Mouse (Mus musculus) hindbrain, embryonic 10.5 days (tissue): ENCODE data around the gene Psmc2. TPM values are rescaled to one million over a fixed set of nuclear protein-coding genes. Genes with fewer than 3 reads are reported as not detected.

Experiments used
- DNase-seq: peaks from one replicate; pipeline ENCODE4 v3.0.0-alpha.2; 2017; ENCODE audit warnings: low spot score
- H3K27ac ChIP-seq: fragments of 300-500 bp; sonication (generic); 2 replicates; pipeline ENCODE4 v1.5.1; 2016; ENCODE audit warnings: mild to moderate bottlenecking, moderate library complexity
- H3K27me3 ChIP-seq: fragments of 300-500 bp; sonication (generic); 2 replicates; pipeline ENCODE4 v1.6.1; 2016; ENCODE audit warnings: mild to moderate bottlenecking; ENCODE audit not compliant: poor library complexity, insufficient read depth, severe bottlenecking
- H3K36me3 ChIP-seq: fragments of 300-500 bp; sonication (generic); 2 replicates; pipeline ENCODE4 v1.6.1; 2016; ENCODE audit warnings: mild to moderate bottlenecking, moderate library complexity
- H3K4me1 ChIP-seq: fragments of 300-500 bp; sonication (generic); replicated peaks from 2 replicates; pipeline ENCODE4 v1.6.1; 2016; ENCODE audit warnings: mild to moderate bottlenecking
- H3K4me3 ChIP-seq: fragments of 300-500 bp; sonication (generic); 2 replicates; pipeline ENCODE4 v1.5.1; 2016; ENCODE audit warnings: mild to moderate bottlenecking, moderate library complexity
- H3K9me3 ChIP-seq: fragments of 300-500 bp; sonication (generic); 2 replicates; pipeline ENCODE4 v1.6.1; 2016; ENCODE audit warnings: mild to moderate bottlenecking, moderate library complexity
- WGBS: fragments of 180-500 bp; shearing (Covaris S2); methylation state at CpG from one replicate; pipeline ENCODE4 v1.1.7; 2016; 5-methylcytosine and 5-hydroxymethylcytosine counted together
- polyA plus RNA-seq: library from polyadenylated mRNA; unstranded; fragments of >200 nt; fragmentation: Nextera tagmentation; extraction: Ambion mirVana; gene quantifications from 2 replicates; pipeline ENCODE4 v1.2.1, GENCODE M21; 2016

The Psmc2 gene
- polyA plus RNA-seq, 1 experiment from 2014 or later = 231 TPM

DNA sequence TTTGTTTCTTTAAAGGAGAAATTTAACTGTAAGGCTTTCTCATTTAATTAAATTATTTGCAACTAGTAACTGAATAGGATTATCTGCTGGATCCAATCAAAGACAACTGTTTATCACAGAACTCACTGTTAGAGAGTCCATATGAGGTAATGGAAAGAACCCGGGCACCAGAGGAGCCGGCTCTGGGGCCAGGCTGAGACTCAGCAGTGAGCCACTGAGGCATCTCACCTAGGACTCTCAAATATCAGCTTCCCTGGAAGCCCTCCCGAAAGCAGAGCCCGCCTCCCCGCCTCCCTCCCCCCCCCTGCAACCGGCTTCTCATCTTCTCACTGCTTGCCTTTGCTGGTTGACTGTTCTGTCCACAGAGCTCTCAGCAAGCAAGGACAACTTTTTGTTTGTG, 42.6 kb downstream of the Psmc2 start:
- Histone ChIP-seq H3K9me3 (no peaks in the 10 kb centered on the region), H3K27me3 (no peaks in the 10 kb centered on the region), H3K4me1 (peaks cover 11% of the 10 kb centered on the region), H3K4me3 (no peak overlapping the region), H3K27ac (no peak overlapping the region), H3K36me3 (no peaks in the 10 kb centered on the region)
- WGBS = 15% methylated on average over 6 of the region's 6 CpGs
- no peak for DNase-seq

DNA sequence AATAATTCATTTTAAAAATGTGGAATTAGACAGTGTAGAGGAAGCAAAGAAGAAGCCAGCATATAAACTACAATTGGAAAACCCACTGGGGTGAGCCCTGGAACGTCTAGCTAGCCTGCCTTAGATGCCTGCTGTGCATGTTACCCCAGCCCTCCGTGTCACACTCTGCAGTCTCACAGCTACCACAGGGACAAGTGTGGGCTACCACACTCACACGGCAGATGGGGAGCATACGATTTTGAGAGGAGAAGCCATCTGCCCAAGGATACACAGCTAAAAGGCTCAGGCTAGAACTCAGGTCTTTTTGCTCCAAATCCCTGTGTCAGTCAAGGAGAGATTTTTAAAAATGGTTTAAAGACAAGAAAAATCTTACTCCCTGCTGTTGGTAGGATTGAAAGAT, 43.8 kb downstream of the Psmc2 start:
- H3K27ac ChIP-seq = no peak overlapping the region
- H3K4me1 ChIP-seq = peaks cover 11% of the 10 kb centered on the region
- H3K9me3 ChIP-seq = no peaks in the 10 kb centered on the region
- 68% methylated on average over 4 of the region's 4 CpGs for WGBS
- no peaks in the 10 kb centered on the region for H3K36me3 ChIP-seq
- DNase-seq = no peak
- H3K4me3 ChIP-seq = no peak overlapping the region
- no peaks in the 10 kb centered on the region for H3K27me3 ChIP-seq

DNA sequence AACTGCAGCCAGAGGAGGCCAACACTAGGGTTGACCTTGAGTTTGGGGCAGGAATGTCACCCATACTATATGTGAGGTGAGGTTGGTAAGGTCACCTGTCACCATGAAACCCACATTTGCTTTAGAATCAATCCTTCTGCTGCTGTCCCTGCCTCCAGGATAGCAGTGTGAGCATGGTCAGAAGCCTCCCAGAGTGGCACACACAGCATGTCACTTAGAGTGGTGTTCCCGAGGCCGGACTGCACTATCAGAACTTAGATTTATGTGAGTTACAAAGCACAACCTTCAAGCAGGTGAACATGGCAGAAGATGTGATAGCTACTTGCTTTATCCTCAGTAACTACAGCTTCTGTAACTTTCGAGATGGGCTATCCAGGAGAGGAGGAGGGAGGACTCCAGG, 46.7 kb downstream of the Psmc2 start:
- no peaks in the 10 kb centered on the region for H3K9me3 ChIP-seq
- no peak overlapping the region for H3K27ac ChIP-seq
- no peak for DNase-seq
- H3K4me3 ChIP-seq = no peak overlapping the region
- no peaks in the 10 kb centered on the region for H3K36me3 ChIP-seq
- peaks cover 4% of the 10 kb centered on the region; the same call in 1 of the 2 replicates for H3K4me1 ChIP-seq
- no peaks in the 10 kb centered on the region for H3K27me3 ChIP-seq
- 73% methylated on average over 3 of the region's 3 CpGs for WGBS

DNA sequence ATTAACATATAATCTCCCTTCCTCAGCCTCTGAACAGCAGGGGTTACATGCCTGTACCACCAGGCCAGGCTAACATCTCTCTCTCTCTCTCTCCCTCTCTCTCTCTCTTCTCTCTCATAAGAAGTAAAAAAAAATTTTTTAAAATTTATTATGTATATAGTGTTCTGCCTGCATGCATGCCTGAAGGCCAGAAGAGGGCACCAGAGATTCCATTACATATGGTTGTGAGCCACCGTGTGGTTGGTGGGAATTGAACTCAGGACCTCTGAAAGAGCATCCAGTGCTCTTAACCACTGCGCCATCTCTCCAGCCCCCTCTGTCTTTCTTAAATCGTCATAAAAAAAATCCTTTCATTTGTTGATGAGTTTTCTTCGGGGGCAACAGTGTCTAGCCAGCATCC, 59.6 kb downstream of the Psmc2 start:
- Histone ChIP-seq H3K4me1 (no peaks in the 10 kb centered on the region), H3K4me3 (no peak overlapping the region), H3K9me3 (no peaks in the 10 kb centered on the region), H3K27ac (no peak overlapping the region), H3K36me3 (no peaks in the 10 kb centered on the region), H3K27me3 (no peaks in the 10 kb centered on the region)
- DNase-seq = no peak
- WGBS = 77% methylated on average over 4 of the region's 4 CpGs

DNA sequence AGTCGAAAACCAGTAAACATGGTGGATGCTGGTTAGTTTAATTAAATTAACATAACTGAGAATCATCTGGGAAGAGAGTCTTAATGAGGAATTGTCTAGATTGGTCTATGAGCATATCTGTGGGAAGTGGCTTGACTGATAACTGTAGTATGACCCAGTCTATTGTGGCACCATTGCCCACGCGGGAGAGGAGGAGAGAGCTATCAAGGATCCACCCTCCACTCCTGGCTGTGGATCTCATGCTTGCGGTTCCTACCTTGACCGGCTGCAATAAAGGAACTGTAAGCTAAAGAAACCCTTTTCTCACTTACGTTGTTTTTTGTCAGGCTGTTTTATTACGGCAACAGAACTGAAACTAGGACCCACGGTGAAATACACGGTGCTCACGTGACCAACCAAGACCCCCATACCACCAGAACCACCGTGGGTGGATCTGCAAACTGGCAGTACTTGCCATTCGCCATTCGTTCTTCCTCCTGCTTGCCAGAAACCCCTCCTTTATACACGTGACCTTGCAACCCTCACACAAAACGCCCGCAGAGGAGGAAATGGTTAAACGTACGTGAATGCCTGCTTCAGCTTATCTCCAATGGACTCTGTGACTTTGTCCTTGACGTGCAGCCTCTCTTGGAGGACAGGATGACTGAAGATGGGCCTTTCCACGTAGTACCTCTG, 61.7 kb downstream of the Psmc2 start:
- WGBS = 90% methylated on average over 20 of the region's 20 CpGs
- no peaks in the 10 kb centered on the region for H3K9me3 ChIP-seq
- no peak for DNase-seq
- no peaks in the 10 kb centered on the region for H3K4me1 ChIP-seq
- H3K27ac ChIP-seq = no peak overlapping the region
- no peaks in the 10 kb centered on the region for H3K36me3 ChIP-seq
- H3K4me3 ChIP-seq = no peak overlapping the region
- H3K27me3 ChIP-seq = no peaks in the 10 kb centered on the region

DNA sequence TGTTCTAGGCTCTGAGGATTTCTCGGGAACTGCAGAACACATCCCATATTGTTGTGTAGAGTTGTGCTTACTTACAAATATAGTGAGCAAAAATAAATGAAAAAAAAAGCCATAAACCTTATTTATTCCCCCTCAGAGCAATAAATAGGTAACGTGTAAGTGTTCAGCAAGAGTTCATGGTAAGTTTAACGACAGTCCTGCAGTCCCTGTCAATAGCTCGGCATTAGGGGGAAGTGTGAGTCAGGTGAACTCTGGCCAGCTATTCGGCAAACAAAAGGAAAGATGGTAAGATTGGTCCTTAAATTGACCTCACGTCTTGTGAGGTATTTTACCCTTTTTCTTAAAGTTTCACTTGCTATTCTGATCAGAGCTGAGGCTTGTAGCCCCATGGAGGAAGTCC, 62.4 kb downstream of the Psmc2 start:
- H3K4me3 ChIP-seq = no peak overlapping the region
- 86% methylated on average over 6 of the region's 6 CpGs for WGBS
- H3K36me3 ChIP-seq = no peaks in the 10 kb centered on the region
- no peaks in the 10 kb centered on the region for H3K9me3 ChIP-seq
- H3K27me3 ChIP-seq = no peaks in the 10 kb centered on the region
- H3K4me1 ChIP-seq = no peaks in the 10 kb centered on the region
- H3K27ac ChIP-seq = no peak overlapping the region
- no peak for DNase-seq

DNA sequence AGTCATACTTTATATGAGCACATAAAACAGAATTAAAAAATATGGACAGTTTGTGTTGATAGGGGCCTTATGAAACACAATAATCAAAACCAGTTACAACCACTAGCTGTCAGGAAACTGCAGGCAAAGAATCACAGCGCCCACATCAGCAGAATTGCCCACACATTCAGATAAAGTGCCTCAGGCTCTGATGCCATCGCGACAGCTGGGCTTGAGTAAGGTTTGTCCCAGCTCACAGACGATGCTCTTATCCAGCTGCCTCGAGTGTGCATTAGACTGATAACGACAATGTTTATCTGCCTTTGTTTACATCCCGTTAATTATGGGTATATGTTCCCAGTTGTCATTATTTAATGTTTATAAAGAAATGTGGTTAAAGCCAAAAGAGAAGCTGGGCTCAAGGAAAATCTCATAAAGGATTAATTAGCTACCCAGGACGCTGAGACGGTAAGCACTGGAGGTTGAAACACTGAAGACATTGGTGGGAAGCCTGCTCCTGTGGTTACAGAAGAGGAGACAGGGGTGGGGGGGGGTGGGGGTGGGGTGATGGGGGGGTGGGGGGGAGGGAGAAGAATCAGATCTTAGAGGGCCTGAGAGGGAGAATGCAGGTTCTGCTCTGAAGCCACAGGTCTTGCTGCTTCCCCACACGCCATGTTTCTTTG, 66.7 kb downstream of the Psmc2 start:
- DNase-seq = no peak
- Histone ChIP-seq H3K27ac (no peak overlapping the region), H3K36me3 (no peaks in the 10 kb centered on the region), H3K4me3 (no peak overlapping the region), H3K27me3 (no peaks in the 10 kb centered on the region), H3K4me1 (no peaks in the 10 kb centered on the region), H3K9me3 (no peaks in the 10 kb centered on the region)
- 79% methylated on average over 10 of the region's 10 CpGs for WGBS

Other genes starting within 250 kb of the Psmc2 start
- 6.1 and 12.8 TPM in 2 replicates for gene Lrrc17, start 241.7 kb upstream of the Psmc2 start, polyA plus RNA-seq
- gene Fbxl13, start 139.6 kb upstream of the Psmc2 start, polyA plus RNA-seq = 0.20 and 0.41 TPM in 2 replicates
- gene Armc10, start 139.5 kb upstream of the Psmc2 start, polyA plus RNA-seq = 62.9 and 66.8 TPM in 2 replicates
- gene Napepld, start 83.9 kb upstream of the Psmc2 start, polyA plus RNA-seq = 5.6 and 6.1 TPM in 2 replicates
- gene Pmpcb, start 48.1 kb upstream of the Psmc2 start, polyA plus RNA-seq = 75.4 and 78.2 TPM in 2 replicates
- 67.1 and 94.3 TPM in 2 replicates for gene Dnajc2, start within 50 bp of the Psmc2 start, polyA plus RNA-seq
- 0.09 TPM in 1 of 2 replicates, not detected in the other for gene Slc26a5, start 80.3 kb downstream of the Psmc2 start, polyA plus RNA-seq